ENCODE assay signal across 19 mouse cellular contexts in the genomic region with DNA sequence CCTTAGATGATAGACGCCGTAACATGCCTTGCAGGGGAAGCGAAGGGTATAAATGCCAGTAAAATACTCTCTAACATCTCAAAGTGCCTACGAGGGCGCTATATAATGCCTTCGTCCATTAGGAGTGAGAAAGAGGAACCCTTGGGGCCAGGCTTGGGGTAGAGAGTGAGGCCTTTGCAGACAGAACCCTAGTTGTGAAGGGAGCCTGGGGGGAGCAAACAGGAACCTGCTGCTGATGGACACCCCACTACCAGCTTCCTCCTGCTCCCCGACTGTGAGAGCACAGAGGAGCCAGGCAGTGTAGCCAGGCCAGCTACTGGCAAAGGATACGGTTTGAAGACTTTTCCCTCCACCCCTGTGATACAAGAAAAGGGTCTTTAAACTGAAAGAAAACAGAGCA.
DNase-seq lines count a peak whose midpoint lies in the region; ATAC-seq and TF ChIP-seq lines count a peak whose summit lies in the region.
"Had no signal": no experiment of that assay in that cellular context is flagged by ENCODE, and none has a peak within 500 bp of the region (broad histone marks: within the 10 kb centered on the region; RNA-seq: fewer than 3 reads in every experiment).

No protein-coding gene starts in this region.

- H3K79me2 ChIP-seq in heart, adult 2 months (replicated peaks; ENCODE audit: control insufficient read depth, insufficient read depth, low read length): no peaks in the 10 kb centered on the region

- H3K4me2 ChIP-seq in heart, embryonic 11.5 days: no peak overlapping the region
- H3K4me2 ChIP-seq: embryonic facial prominence, embryonic 12.5 days; embryonic facial prominence, embryonic 15.5 days; heart, embryonic 12.5 days; heart, embryonic 15.5 days; hindbrain, embryonic 14.5 days had no signal

- no peak for TF ChIP-seq EP300 in heart, adult 2 months (IDR thresholded peaks at IDR 0.05; ENCODE audit: insufficient read depth, low read depth, low read length)

- 93% methylated on average over 8 of the region's 8 CpGs for WGBS in heart, adult 2 months
- 87% methylated on average over 8 of the region's 8 CpGs for WGBS in heart, embryonic 11.5 days (ENCODE audit: insufficient replicate concordance)

- H3K4me1 ChIP-seq in heart, adult 2 months (ENCODE audit: control insufficient read depth, insufficient read depth, low read length): peaks cover 2% of the 10 kb centered on the region; the same call in 1 of the 2 replicates
- no peaks in the 10 kb centered on the region; the same call in 1 of the 2 replicates for H3K4me1 ChIP-seq in heart, embryonic 11.5 days (ENCODE audit: control insufficient read depth, insufficient read depth, low read length)
- H3K4me1 ChIP-seq: embryonic facial prominence, embryonic 12.5 days; heart, embryonic 12.5 days had no signal

- no peak for TF ChIP-seq CTCF in heart, adult 2 months (IDR thresholded peaks at IDR 0.05)

- peak; percentile 93 for DNase-seq in heart, adult 11 months
- DNase-seq in heart, adult 2 months: no peak
- no peak for DNase-seq in spleen, adult 12 weeks (ENCODE audit: low spot score)
- DNase-seq in layer of hippocampus, adult 8-10 months (ENCODE audit: low spot score in 2 of 2): no peak

- no peak for TF ChIP-seq POLR2A in heart, adult 2 months (IDR thresholded peaks at IDR 0.05; ENCODE audit: insufficient read depth, low read depth, low read length)

- no peaks in the 10 kb centered on the region for H3K36me3 ChIP-seq in heart, adult 2 months (ENCODE audit: control insufficient read depth, insufficient read depth, low read length)
- peaks cover 21% of the 10 kb centered on the region for H3K36me3 ChIP-seq in heart, embryonic 11.5 days (ENCODE audit: control insufficient read depth, insufficient read depth, low read length)
- H3K36me3 ChIP-seq: G1E had no signal

- H3K4me3 ChIP-seq in heart, adult 2 months: no peak overlapping the region
- H3K4me3 ChIP-seq in heart, embryonic 11.5 days (ENCODE audit: low read depth, low read length): no peak overlapping the region
- H3K4me3 ChIP-seq: embryonic facial prominence, embryonic 12.5 days; embryonic facial prominence, embryonic 15.5 days; gastrocnemius, adult 2 months; heart, embryonic 12.5 days; heart, embryonic 15.5 days had no signal

- H3K9ac ChIP-seq in heart, adult 2 months (ENCODE audit: low read depth, low read length): no peak overlapping the region
- no peak overlapping the region for H3K9ac ChIP-seq in heart, embryonic 11.5 days (ENCODE audit: low read depth, low read length)
- H3K9ac ChIP-seq: embryonic facial prominence, embryonic 12.5 days; embryonic facial prominence, embryonic 15.5 days; forebrain, postnatal 0 days; heart, embryonic 12.5 days; heart, embryonic 15.5 days; hindbrain, embryonic 14.5 days had no signal

- intact Hi-C loops in heart, adult 2 months (cut with DNase I): loop anchor here (1.0 to 10.0 kb wide), 3 partner anchors 75 to 241 kb away; no protein-coding TSS in a partner anchor

- ATAC-seq in granulocyte monocyte progenitor cell, adult 5-6 weeks (replicated peaks; ENCODE audit: poor library complexity, severe bottlenecking): peak; percentile 84
- peak; percentile 70 for ATAC-seq in megakaryocyte progenitor cell, adult 5-6 weeks (replicated peaks; ENCODE audit: poor library complexity)
- ATAC-seq in heart, embryonic 11.5 days (replicated peaks; ENCODE audit: insufficient number of reproducible peaks, low FRiP score, low TSS enrichment): no peak
- ATAC-seq: inflammation-experienced regulatory T-cells, adult 6 months had no signal

- H3K27ac ChIP-seq in heart, adult 2 months: no peak overlapping the region
- no peak overlapping the region for H3K27ac ChIP-seq in heart, embryonic 11.5 days (ENCODE audit: low read depth, low read length)
- H3K27ac ChIP-seq: embryonic facial prominence, embryonic 12.5 days; embryonic facial prominence, embryonic 15.5 days; gastrocnemius, adult 2 months; heart, embryonic 15.5 days; hindbrain, embryonic 14.5 days; hindbrain, postnatal 0 days had no signal

- no peaks in the 10 kb centered on the region for H3K9me3 ChIP-seq in heart, embryonic 11.5 days (replicated peaks; ENCODE audit: control insufficient read depth, low read length)
- H3K9me3 ChIP-seq: embryonic facial prominence, embryonic 12.5 days; embryonic facial prominence, embryonic 15.5 days; G1E; heart, embryonic 12.5 days; heart, embryonic 15.5 days had no signal

- H3K27me3 ChIP-seq in heart, adult 2 months (ENCODE audit: control insufficient read depth, insufficient read depth, low read length): no peaks in the 10 kb centered on the region
- no peaks in the 10 kb centered on the region for H3K27me3 ChIP-seq in heart, embryonic 11.5 days (ENCODE audit: control insufficient read depth, insufficient read depth, low read length)
- H3K27me3 ChIP-seq: CH12.LX; embryonic facial prominence, embryonic 12.5 days; embryonic facial prominence, embryonic 15.5 days; heart, embryonic 12.5 days; heart, embryonic 15.5 days; Patski had no signal
